Mouse (Mus musculus) testis, adult 2 months (tissue): ENCODE results near the gene Fntb.

Source experiments
- CTCF ChIP-seq: fragments of 200-500 bp; IDR thresholded peaks from 2 replicates; pipeline ENCODE4 v1.5.1; 2012; ENCODE audit warnings: low read depth, mild to moderate bottlenecking, inconsistent platforms, low read length, moderate library complexity; ENCODE audit not compliant: control insufficient read depth, insufficient read depth, insufficient replicate concordance
- POLR2A ChIP-seq: fragments of 200-500 bp; IDR thresholded peaks from 2 replicates; pipeline ENCODE4 v1.6.1; 2012; ENCODE audit warnings: low read depth, mild to moderate bottlenecking, inconsistent platforms, low read length, moderate library complexity; ENCODE audit not compliant: control insufficient read depth

DNA sequence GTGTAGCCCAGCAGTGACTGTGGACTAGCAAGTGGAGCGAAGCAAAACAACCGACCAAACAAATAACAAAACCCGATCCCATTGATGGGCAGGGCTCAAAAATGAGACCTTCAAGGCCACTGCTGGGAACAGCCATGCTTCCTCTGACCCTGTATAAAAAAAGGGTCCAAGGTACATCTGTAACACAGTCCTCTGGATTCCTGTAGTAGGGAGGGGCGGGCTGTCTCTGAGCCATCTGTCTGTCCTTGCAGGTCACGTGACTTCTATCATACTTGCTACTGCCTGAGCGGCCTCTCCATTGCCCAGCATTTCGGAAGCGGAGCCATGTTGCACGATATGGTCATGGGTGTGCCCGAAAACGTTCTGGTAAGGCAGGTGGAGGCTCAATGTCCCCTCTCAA is 150.8 kb downstream of the Fntb start:
- no peak for TF ChIP-seq CTCF
- TF ChIP-seq POLR2A, result no peak
